Mouse (Mus musculus) yolk sac, embryonic 10.5 days (tissue): ENCODE data around the gene Rfx4.

Experiments
- DNase-seq: peaks from one replicate; pipeline ENCODE4 v3.0.0-alpha.2; 2017; ENCODE audit warnings: low spot score

The Rfx4 gene

GRCm38 (mm10) chr10:84910758-84911384 is 155.0 kb downstream of the Rfx4 start:
- DNase-seq: no peak

- no peak for DNase-seq
Measured at GRCm38 (mm10) chr10:84913148-84913547, 157.3 kb downstream of the Rfx4 start.

DNA sequence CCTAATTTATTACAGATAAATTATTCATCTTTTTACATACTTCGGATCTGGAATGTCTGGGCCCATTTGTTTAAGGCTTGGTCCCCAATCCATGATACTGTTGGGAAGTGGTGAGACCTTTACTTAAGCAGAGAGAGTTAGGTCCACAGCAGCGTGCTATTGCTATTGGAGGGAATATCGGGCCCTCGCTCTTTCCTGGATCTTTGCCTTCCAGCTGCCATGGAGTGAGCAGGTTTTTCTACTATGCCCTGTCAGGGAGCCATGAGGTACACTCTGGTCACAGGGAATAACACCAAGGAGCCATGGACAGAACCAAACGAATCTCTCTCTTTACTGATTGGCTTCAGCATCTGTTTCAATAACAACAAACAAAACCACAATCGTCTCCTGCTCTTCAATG is 159.6 kb downstream of the Rfx4 start:
- DNase-seq: no peak

DNA sequence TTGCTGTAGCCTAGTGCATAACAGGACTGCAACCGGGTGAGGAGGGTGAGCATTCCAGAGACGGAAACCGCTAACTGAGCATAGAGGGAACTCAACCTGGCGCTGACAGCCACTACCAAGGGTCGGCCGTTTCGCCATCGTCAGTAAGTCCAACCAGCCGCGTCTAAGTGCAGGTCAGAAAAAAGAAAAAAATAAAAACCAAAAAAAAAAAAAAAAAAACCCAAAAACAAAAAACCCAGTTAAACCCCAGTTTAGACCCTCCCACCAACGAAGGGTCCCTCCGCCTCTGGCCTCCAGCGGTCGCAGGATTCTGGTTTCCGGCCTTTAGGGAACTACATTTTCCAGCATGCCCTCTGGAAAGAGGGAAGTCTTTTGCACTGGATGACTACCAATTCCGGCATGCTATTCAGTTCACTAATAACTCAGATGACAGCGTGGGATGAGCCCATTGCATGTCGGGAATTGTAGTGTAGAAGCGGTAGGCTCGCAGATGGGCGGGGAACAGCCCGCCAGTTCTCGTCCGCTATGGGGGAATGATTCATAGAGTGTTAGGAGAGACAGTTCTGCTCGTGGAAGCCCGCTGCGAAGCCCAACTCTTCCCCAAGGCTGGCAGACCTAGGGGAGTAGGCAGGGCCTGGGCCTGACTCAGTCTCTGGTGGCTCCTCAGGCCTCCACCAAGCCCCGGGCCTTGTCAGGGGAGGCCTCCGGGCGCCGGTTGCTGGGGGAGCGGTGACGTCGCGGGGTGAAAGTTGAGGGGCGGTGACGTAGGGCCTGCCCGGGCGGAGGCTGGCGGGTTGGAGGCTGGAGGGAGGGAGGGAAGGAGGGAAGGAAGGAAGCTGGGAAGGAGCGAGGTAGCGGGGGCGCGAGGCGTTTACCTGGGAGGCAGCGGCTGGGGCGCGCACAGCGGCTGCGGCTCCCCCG is 161.2 kb downstream of the Rfx4 start, which contains the start of gene Ric8b:
Gene Ric8b (plus strand): TSS at position 807 of the 921 bp plus-strand sequence.
- DNase-seq: peak; percentile 98

- DNase-seq: no peak
Measured at GRCm38 (mm10) chr10:84917731-84918095, 161.9 kb downstream of the Rfx4 start.

GRCm38 (mm10) chr10:84926336-84926735 is 170.5 kb downstream of the Rfx4 start:
- no peak for DNase-seq

- DNase-seq: no peak
Measured at GRCm38 (mm10) chr10:84926885-84927284, 171.0 kb downstream of the Rfx4 start.

GRCm38 (mm10) chr10:84928465-84928864 is 172.6 kb downstream of the Rfx4 start:
- no peak for DNase-seq

- no peak for DNase-seq
Measured at GRCm38 (mm10) chr10:84935553-84936209, 179.8 kb downstream of the Rfx4 start.

- no peak for DNase-seq
Measured at GRCm38 (mm10) chr10:84936832-84937515, 181.1 kb downstream of the Rfx4 start.

DNA sequence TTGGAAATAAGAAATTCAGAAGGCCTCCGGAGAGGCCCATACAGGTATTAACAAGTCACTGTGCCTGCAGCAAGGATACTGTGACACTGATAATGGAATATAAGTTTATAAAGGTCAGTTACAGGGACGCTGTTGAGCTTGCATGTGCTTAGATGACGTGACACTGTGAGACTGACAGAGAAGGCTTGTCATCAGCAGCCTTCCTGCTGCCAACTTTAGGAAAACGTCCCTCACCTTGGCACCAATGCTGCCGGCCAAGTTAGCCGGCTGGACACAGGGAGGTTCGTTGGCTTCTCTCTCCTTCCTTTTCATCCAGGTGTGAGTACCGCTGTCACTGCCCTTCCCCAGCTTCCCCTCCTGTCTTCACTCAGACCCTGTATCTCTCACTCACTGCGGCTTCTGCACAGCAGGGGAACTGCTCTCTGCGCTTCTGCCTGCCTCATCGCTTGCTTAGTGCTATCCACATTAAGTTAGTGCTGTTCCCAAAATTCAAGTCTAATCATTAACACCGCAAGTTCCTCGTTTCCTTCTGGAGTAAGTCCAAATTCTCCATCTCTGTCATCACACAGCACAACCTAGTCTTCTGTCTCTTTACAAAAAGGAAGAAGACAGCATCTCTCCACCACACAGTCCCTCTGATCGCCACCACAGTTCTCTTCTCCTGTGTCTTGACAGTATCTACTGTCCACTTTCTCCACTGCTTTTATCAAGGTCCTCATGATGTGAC is 182.4 kb downstream of the Rfx4 start:
- DNase-seq: no peak

DNA sequence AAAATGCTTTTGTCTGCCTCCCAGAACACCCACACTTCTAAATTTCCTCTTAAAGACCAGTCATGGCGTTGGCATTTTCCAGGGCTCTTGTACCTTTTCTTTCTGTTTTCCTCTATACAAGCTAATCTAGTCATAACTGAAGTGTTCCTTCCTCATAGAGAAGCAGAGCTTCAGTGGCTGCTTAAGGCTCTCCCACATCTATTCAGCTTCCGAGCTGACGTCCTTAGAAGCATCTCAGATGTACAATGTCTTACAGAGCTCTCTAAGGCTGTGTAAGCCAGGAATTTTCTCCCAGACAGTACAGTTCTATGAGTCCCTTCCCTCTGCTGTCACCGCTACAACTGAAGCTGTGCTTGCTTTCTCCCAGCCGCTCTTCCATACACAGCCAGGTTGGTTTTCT is 183.0 kb downstream of the Rfx4 start:
- DNase-seq: no peak

- no peak for DNase-seq
Measured at GRCm38 (mm10) chr10:84940356-84940755, 184.5 kb downstream of the Rfx4 start.

DNA sequence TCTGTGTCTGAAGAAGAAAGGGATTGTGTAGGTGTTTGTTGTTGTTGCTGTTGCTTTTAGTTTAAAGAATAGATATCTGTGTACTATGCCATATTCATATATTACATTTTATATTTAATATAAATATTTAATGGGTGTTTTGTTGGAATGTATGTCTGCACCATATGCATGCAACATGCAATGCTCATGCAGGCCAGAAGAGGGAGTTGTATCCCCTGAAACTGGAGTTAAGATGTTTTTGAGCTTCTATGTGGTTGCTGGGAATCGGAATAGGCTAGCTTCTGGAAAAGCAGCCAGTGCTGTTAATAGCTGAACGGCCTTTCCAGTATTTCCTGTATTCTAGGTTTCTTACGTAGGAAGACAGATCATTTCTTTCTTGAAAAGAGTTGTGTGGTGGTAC is 189.8 kb downstream of the Rfx4 start:
- DNase-seq: no peak

GRCm38 (mm10) chr10:84948970-84949683 is 193.3 kb downstream of the Rfx4 start:
- DNase-seq: no peak

- DNase-seq: no peak
Measured at GRCm38 (mm10) chr10:84949684-84950010, 193.8 kb downstream of the Rfx4 start.

DNA sequence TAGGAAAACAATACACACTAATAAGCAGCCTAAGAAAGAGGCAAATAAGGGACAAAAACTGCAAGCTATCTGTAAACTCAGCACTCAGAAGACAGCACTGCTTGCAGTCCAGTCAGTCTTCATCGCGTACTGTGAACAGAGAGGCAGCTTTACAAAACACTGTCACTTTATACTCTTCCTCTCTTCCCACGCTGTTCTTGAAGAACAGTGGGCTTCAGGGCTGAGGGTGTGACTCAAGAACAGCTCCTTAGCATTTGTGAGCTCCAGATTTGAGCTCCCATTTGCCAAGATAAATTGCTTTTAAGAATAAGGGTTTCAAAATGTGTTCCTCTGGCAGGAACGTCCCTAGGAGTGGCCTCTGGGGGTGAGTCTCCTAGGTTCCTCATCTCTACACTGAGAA is 194.5 kb downstream of the Rfx4 start:
- DNase-seq: no peak

- no peak for DNase-seq
Measured at GRCm38 (mm10) chr10:84954236-84954635, 198.4 kb downstream of the Rfx4 start.
